Mouse (Mus musculus) B cell, adult 62 days (primary cell): ENCODE data around the gene Rnf224. TPM values are rescaled to one million over a fixed set of nuclear protein-coding genes. Genes with fewer than 3 reads are reported as not detected.

ENCODE experiments used
- total RNA-seq: library from RNA; stranded (reverse); gene quantifications from 4 replicates; pipeline ENCODE4 v1.2.4, GENCODE M21; 2023

Rnf224 gene
- not detected in 4 replicates for total RNA-seq

GRCm38 (mm10) chr2:25236614-25237013 lies at the start of gene Rnf224:
Rnf224 (minus strand) TSS chr2:25236787.

DNA sequence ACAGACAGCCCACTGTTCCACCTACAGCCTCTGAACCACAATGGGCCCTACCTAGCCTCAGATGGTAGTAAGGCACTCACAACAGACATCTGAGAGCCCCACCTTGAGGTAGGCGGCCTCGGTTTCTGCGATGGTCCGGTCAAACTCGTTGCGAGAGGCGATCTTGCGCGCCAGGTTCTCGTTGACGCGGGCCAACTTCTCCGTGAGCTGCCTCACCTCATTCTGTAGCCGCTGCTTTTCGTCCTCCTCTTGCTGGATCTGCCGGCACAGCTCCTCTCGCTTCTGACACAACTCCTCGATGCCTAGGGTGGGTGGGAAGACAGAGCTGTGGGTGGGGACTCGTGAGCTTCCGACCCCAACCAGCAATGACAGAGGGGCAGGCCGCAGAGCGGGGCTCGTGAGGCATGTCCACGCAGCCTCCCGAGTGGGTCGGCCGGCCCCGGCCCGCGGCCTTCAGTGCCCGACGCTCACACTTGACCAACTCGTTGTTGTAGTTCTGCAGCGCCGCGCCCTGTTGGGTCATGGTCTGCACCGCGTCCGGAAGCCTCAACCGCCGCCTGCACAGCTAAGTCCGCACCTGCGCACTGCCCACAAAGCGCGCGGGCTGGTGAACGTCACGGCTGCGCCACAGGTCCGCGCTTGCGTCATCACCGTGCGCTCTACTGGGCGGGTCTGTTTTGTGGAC lies 35.4 kb upstream of the Rnf224 start, which contains the start of the genes Ssna1 and Anapc2:
TSS of gene Ssna1 (minus strand) at position 612 of the 685 bp plus-strand sequence.
TSS of gene Anapc2 (plus strand) at position 652 of the 685 bp plus-strand sequence.

DNA sequence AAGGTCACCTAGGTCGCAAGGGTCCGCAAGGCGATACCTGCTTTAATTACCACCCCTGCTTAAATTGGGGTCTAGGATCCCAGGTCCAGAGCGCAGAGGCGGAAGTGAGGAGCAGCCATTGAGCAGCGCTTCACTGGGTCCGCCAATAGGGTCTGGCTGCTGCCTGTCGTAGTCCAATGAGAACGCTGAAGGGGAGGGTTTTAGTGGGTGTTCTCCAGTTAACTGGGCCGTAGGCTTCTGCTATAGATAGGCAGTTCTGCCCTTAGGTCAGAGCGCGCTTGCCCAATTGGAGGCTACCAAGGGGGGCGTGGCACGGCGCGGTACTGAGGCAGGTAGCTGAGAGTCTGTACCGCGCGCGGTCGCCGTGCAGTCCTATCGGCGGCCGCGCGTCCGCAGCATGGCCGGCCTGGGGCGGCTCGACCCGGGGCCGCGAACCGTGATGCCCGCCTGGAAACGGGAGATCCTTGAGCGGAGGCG lies 25.7 kb upstream of the Rnf224 start, which contains the start of gene Tprn:
TSS of gene Tprn (plus strand) at position 328 of the 477 bp plus-strand sequence.

GRCm38 (mm10) chr2:25255284-25255779 lies 18.7 kb upstream of the Rnf224 start, which contains the start of gene Tmem203:
Tmem203 (plus strand) TSS chr2:25255439.

GRCm38 (mm10) chr2:25246183-25247072 lies 9.8 kb upstream of the Rnf224 start, which contains the start of gene AL732309.1:
AL732309.1 (minus strand) TSS chr2:25246863.

GRCm38 (mm10) chr2:25242101-25242506 lies 5.5 kb upstream of the Rnf224 start, which contains the start of the genes Rnf208 and Cysrt1:
Rnf208 (plus strand) TSS chr2:25242255.
Cysrt1 (minus strand) TSS chr2:25242452.

DNA sequence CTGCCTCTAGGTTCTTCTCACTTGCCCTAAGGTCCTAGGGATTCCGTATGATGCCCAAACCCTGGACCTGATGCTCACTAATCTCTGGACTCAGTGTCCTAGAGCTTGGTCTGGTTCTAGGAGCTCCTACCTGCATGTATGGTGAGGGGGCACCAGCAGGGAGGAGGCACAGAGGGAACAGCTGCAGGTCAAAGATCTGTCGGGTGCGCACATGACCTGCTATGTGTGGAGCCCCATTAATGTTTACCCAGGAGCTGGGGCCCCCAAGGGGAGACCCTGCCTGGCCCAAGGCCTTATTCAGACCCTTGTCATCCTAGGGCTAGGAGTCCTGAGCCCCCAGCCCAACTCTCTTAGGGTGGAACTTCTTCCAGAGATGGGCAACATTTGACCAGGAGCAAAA lies 2.5 kb downstream of the Rnf224 start, which contains the start of gene Slc34a3:
TSS of gene Slc34a3 (minus strand) at position 315 of the 400 bp plus-strand sequence.

DNA sequence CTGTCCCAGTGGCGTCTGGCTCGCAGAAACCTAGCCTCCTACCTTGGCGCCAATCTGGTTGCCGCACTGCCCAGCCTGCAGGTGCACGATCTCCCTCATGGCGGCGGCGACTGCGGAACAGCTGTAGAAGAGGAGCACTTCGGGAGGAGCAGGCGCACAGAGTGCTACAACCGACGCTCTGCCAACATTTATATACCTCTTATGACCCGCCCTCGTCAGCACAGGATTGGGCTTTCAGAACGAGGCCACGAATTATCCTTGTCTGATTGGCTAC lies 12.2 kb downstream of the Rnf224 start, which contains the start of gene Tubb4b:
TSS of gene Tubb4b (minus strand) at position 211 of the 274 bp plus-strand sequence.

GRCm38 (mm10) chr2:25218445-25218844 lies 18.1 kb downstream of the Rnf224 start, which contains the start of gene Fam166a:
Fam166a (plus strand) TSS chr2:25218745.

GRCm38 (mm10) chr2:25214444-25214843 lies 22.1 kb downstream of the Rnf224 start, which contains the start of gene Stpg3:
Stpg3 (minus strand) TSS chr2:25214637.

DNA sequence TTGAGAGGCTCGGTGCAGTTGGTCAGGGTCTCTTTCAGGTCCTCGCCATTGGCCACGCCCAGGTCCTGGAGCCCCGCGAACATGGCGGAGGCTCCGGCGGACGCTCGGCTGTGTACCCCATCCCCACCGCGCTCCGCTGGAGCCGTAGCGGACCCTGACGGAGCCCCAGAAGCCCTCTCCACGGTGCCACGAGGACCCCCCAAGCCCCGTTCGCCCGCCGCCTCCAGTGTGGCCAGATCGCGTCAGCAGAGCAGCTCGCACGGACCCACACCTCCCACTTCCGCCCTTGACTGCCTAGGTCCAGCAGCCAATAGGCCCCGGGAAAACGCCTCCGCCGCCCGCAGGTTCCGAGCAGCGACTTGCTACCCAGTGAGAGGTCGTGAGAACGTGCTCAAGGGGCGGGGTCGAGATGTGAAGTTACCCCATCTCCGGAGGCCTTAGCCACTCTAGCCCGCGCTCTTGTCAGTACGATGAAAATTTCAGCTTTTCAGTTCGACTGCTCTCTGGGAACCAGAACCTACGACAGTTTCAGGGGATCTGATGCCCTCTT lies 25.4 kb downstream of the Rnf224 start, which contains the start of gene Nelfb:
TSS of gene Nelfb (minus strand) at position 369 of the 550 bp plus-strand sequence.

GRCm38 (mm10) chr2:25196172-25196954 lies 40.2 kb downstream of the Rnf224 start, which contains the start of gene Tor4a:
Tor4a (minus strand) TSS chr2:25196886.

Other genes with a start within 250 kb of the Rnf224 start
- 38.8 to 54.8 TPM (median 42.4 TPM) in 4 replicates for gene Nsmf, start 182.4 kb downstream of the Rnf224 start, total RNA-seq
- not detected in 4 replicates for gene Entpd8, start 156.5 kb downstream of the Rnf224 start, total RNA-seq
- gene Noxa1, start 141.6 kb downstream of the Rnf224 start, total RNA-seq: not detected in 4 replicates
- gene Nrarp, start 56.0 kb downstream of the Rnf224 start, total RNA-seq: 5.2 to 8.3 TPM (median 7.2 TPM) in 4 replicates
- 29.8 to 31.9 TPM (median 30.9 TPM) in 4 replicates for gene Tor4a, start 39.9 kb downstream of the Rnf224 start, total RNA-seq
- gene Nelfb, start 25.3 kb downstream of the Rnf224 start, total RNA-seq: 71.6 to 75.6 TPM (median 72.5 TPM) in 4 replicates
- not detected in 4 replicates for gene Stpg3, start 22.1 kb downstream of the Rnf224 start, total RNA-seq
- 0.89 TPM in 1 of 4 replicates, not detected in the others for gene Fam166a, start 18.0 kb downstream of the Rnf224 start, total RNA-seq
- 101 to 123 TPM (median 110 TPM) in 4 replicates for gene Tubb4b, start 12.1 kb downstream of the Rnf224 start, total RNA-seq
- gene Slc34a3, start 2.4 kb downstream of the Rnf224 start, total RNA-seq: not detected in 4 replicates
- gene Rnf208, start 5.5 kb upstream of the Rnf224 start, total RNA-seq: not detected in 4 replicates
- not detected in 4 replicates for gene Cysrt1, start 5.7 kb upstream of the Rnf224 start, total RNA-seq
- 4.6 to 12.8 TPM (median 6.9 TPM) in 4 replicates for gene AL732309.1, start 10.1 kb upstream of the Rnf224 start, total RNA-seq
- gene Tmem203, start 18.7 kb upstream of the Rnf224 start, total RNA-seq: 18.8 to 26.6 TPM (median 24.1 TPM) in 4 replicates
- gene Tprn, start 25.8 kb upstream of the Rnf224 start, total RNA-seq: 13.6 to 20.3 TPM (median 14.4 TPM) in 4 replicates
- 30.8 to 37.7 TPM (median 35.7 TPM) in 4 replicates for gene Ssna1, start 35.7 kb upstream of the Rnf224 start, total RNA-seq
- 101 to 113 TPM (median 107 TPM) in 4 replicates for gene Anapc2, start 35.7 kb upstream of the Rnf224 start, total RNA-seq
- gene Tmem210, start 51.4 kb upstream of the Rnf224 start, total RNA-seq: not detected in 4 replicates
- gene Lrrc26, start 53.1 kb upstream of the Rnf224 start, total RNA-seq: not detected in 4 replicates
- gene Grin1, start 82.4 kb upstream of the Rnf224 start, total RNA-seq: not detected in 4 replicates
- 39.7 to 50.0 TPM (median 47.1 TPM) in 4 replicates for gene Man1b1, start 95.6 kb upstream of the Rnf224 start, total RNA-seq
- gene Dpp7, start 119.6 kb upstream of the Rnf224 start, total RNA-seq: 41.2 to 46.3 TPM (median 43.4 TPM) in 4 replicates
- 22.5 to 35.7 TPM (median 25.5 TPM) in 4 replicates for gene Uap1l1, start 128.9 kb upstream of the Rnf224 start, total RNA-seq
- 0.48 to 0.85 TPM in 2 of 4 replicates, not detected in the others for gene Sapcd2, start 135.5 kb upstream of the Rnf224 start, total RNA-seq
- not detected in 4 replicates for gene Entpd2, start 159.1 kb upstream of the Rnf224 start, total RNA-seq
- gene Npdc1, start 162.6 kb upstream of the Rnf224 start, total RNA-seq: not detected in 4 replicates
- gene Fut7, start 186.5 kb upstream of the Rnf224 start, total RNA-seq: not detected in 4 replicates
- gene Abca2, start 191.9 kb upstream of the Rnf224 start, total RNA-seq: 44.9 to 53.9 TPM (median 49.1 TPM) in 4 replicates
- 0.83 TPM in 1 of 4 replicates, not detected in the others for gene Clic3, start 220.1 kb upstream of the Rnf224 start, total RNA-seq
- 115 to 135 TPM (median 127 TPM) in 4 replicates for gene Paxx, start 224.3 kb upstream of the Rnf224 start, total RNA-seq
- gene Ptgds, start 233.3 kb upstream of the Rnf224 start, total RNA-seq: not detected in 4 replicates